Mouse (Mus musculus): ENCODE measurements at regions not wholly inside any gene's neighbourhood (a gene's known extent, or its start where the extent isn't known, plus 50 kb on each side); places are given as distances from the start of the nearest gene placed in this dataset.

- TF ChIP-seq CTCF (IDR thresholded peaks at IDR 0.05; ENCODE audit: borderline replicate concordance, control insufficient read depth, extremely low read depth, insufficient read depth, low read length, poor library complexity), result no peak
- no peak for TF ChIP-seq POLR2A (IDR thresholded peaks at IDR 0.05; ENCODE audit: control insufficient read depth, extremely low read depth, insufficient read depth, low read length, poor library complexity)
Observed at GRCm38 (mm10) chr10:66915801-66916200, 180.1 kb upstream of the Jmjd1c start.
